Mouse (Mus musculus): ENCODE results near the gene Gm45062. TPM values are rescaled to one million over a fixed set of nuclear protein-coding genes. Genes with fewer than 3 reads are reported as not detected.

The Gm45062 gene
- polyA plus RNA-seq, 1 experiment from 2014 or later, result 8.1 TPM

- no peak for ATAC-seq (ENCODE audit: insufficient number of reproducible peaks, low FRiP score, low TSS enrichment, low read depth)
- H3K27me3 ChIP-seq, result no peaks in the 10 kb centered on the region
- 93% methylated on average over 9 of the region's 9 CpGs for WGBS
Observed at GRCm38 (mm10) chr6:8582377-8582776, 323.1 kb downstream of the Gm45062 start.

GRCm38 (mm10) chr6:8583892-8584291, 324.6 kb downstream of the Gm45062 start:
- Histone ChIP-seq H3K4me1 (no peaks in the 10 kb centered on the region), H3K9ac (no peak overlapping the region), H3K27me3 (no peaks in the 10 kb centered on the region), H3K36me3 (0 out of 2 replicates have a peak, but pooled peaks cover 3% of the 10 kb centered on the region), H3K4me3 (replicated peaks) (no peak overlapping the region), H3K4me2 (replicated peaks) (no peak overlapping the region), H3K9me3 (replicated peaks) (no peaks in the 10 kb centered on the region), H3K27ac (replicated peaks) (no peak overlapping the region)
- whole genome bisulfite sequencing, result 94% methylated on average over 3 of the region's 3 CpGs
- no peak for ATAC-seq (ENCODE audit: insufficient number of reproducible peaks, low FRiP score, low TSS enrichment, low read depth)

More at GRCm38 (mm10) chr6:8582377-8582776, 323.1 kb downstream of the Gm45062 start:
- H3K4me3 ChIP-seq (replicated peaks), result no peak overlapping the region
- H3K9ac ChIP-seq, result no peak overlapping the region
- H3K9me3 ChIP-seq (replicated peaks), result no peaks in the 10 kb centered on the region
- H3K27ac ChIP-seq (replicated peaks), result no peak overlapping the region
- H3K36me3 ChIP-seq, result 0 out of 2 replicates have a peak, but pooled peaks cover 3% of the 10 kb centered on the region
- no peak overlapping the region for H3K4me2 ChIP-seq (replicated peaks)
- H3K4me1 ChIP-seq, result no peaks in the 10 kb centered on the region

DNA sequence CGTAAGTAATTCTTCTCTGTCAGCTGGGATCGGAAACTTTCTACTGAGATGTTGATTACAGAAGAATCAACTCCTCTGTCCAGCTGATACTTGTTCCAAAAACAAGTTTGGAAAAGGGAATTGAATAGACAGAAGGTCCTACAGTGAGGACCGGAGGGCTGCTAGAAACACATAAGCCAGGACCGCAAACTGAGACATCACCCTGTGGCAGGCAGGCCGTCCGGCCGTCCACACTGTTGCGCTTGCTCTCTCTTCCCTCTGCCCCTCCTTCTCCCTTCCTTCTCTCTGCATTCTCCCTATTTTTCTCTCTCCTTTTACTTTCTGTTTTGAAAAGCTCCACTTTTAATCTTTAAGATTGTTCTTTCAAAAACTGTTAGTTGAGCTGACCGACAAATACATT, 332.4 kb downstream of the Gm45062 start:
- Histone ChIP-seq H3K4me3 (replicated peaks) (no peak overlapping the region), H3K9ac (no peak overlapping the region), H3K27ac (replicated peaks) (no peak overlapping the region), H3K9me3 (replicated peaks) (no peaks in the 10 kb centered on the region), H3K27me3 (no peaks in the 10 kb centered on the region), H3K36me3 (no peaks in the 10 kb centered on the region), H3K4me2 (replicated peaks) (no peak overlapping the region), H3K4me1 (no peaks in the 10 kb centered on the region)
- no peak for ATAC-seq (ENCODE audit: insufficient number of reproducible peaks, low FRiP score, low TSS enrichment, low read depth)
- 85% methylated on average over 9 of the region's 9 CpGs for WGBS

DNA sequence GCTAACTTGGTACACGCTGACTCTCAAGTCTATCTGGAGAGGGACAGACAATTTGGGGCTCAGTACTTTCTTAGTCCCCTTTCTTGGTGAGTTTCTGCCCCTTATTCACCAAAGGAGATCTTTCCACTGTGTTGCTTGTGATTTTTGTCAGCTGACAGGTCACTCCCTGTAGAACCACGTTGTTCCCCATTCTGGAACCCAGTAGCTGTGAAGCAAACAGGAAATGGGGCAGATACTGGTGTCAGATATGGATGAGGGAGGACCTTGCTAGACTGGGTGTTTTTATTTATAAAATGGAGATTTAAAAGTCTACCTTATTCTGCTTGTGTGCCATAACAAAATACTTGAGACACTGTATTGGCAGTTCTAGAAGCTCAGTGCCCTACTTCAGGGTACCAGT, 358.1 kb downstream of the Gm45062 start:
- Histone ChIP-seq H3K27ac (replicated peaks) (no peak overlapping the region), H3K4me1 (no peaks in the 10 kb centered on the region), H3K9ac (no peak overlapping the region), H3K27me3 (no peaks in the 10 kb centered on the region), H3K9me3 (replicated peaks) (no peaks in the 10 kb centered on the region), H3K4me3 (replicated peaks) (no peak overlapping the region), H3K36me3 (no peaks in the 10 kb centered on the region), H3K4me2 (replicated peaks) (no peak overlapping the region)
- no peak for ATAC-seq (ENCODE audit: insufficient number of reproducible peaks, low FRiP score, low TSS enrichment, low read depth)
- WGBS, result 74% methylated on average over 2 of the region's 2 CpGs

DNA sequence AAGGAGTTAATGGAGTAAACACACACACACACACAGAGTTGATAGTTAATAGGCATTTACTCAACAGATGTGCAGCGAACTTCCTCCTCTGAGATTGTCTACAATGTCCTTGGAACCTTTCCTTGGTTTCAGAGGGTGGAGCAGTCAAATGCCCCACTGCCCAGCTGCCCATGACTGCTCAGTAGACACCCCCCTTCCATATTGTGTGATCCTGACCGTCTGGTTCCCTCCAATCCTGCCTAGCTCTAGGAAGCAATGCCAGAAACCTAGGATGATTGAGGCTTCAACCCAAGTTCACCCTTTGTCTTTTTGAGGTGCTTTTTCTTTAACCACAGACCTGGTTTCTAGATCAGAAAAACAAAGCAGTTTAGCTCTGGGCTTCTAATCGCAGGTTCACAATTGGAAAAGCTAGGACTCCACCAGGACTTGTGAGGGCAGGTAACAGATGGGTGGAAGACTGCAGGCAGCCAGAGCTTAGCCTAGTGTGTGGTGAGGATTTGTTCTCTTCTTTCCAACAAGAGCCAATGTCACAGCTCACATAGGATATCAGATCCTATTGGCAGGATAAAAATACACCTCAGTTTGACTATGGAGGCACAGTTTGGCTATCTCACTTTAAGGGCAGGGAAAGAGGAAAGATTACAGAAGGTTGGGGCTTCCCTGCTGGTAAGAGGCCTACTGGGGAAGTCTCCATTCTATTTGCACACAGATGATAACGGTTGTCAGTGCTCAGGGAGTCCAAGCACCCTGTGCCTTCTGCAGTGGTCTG, 360.5 kb downstream of the Gm45062 start:
- no peak overlapping the region for H3K9ac ChIP-seq
- no peaks in the 10 kb centered on the region for H3K27me3 ChIP-seq
- H3K27ac ChIP-seq (replicated peaks), result no peak overlapping the region
- no peaks in the 10 kb centered on the region for H3K4me1 ChIP-seq
- no peak for ATAC-seq (ENCODE audit: insufficient number of reproducible peaks, low FRiP score, low TSS enrichment, low read depth)
- no peak overlapping the region for H3K4me3 ChIP-seq (replicated peaks)
- 72% methylated on average over 4 of the region's 4 CpGs for WGBS
- no peak overlapping the region for H3K4me2 ChIP-seq (replicated peaks)
- H3K36me3 ChIP-seq, result no peaks in the 10 kb centered on the region
- H3K9me3 ChIP-seq (replicated peaks), result no peaks in the 10 kb centered on the region

DNA sequence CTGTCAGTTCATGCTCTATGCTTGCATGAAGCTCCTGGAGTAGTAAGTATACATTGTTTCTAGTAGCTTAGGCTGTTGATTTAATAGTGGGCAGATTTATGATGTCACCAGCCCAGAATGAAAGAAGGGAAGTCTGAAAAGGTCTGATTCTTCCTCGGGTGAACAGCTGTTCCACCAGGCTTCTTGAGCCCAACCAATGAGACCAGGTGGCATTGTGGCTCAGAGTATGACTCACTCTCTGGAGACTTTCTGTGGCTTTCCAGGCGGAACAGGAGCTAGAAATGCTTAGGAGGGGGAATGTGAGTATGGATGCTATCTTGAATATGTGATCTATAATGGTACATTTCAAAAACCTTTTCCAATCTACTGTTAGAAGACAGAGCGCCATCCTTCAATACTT, 363.8 kb downstream of the Gm45062 start:
- WGBS, result 75% methylated on average over 3 of the region's 3 CpGs
- no peak for ATAC-seq (ENCODE audit: insufficient number of reproducible peaks, low FRiP score, low TSS enrichment, low read depth)
- H3K27ac ChIP-seq (replicated peaks), result no peak overlapping the region
- H3K4me3 ChIP-seq (replicated peaks), result no peak overlapping the region
- no peaks in the 10 kb centered on the region for H3K27me3 ChIP-seq
- H3K36me3 ChIP-seq, result no peaks in the 10 kb centered on the region
- H3K4me1 ChIP-seq, result no peaks in the 10 kb centered on the region
- no peak overlapping the region for H3K9ac ChIP-seq
- no peak overlapping the region for H3K4me2 ChIP-seq (replicated peaks)
- no peaks in the 10 kb centered on the region for H3K9me3 ChIP-seq (replicated peaks)

- H3K9me3 ChIP-seq (replicated peaks), result no peaks in the 10 kb centered on the region
- H3K36me3 ChIP-seq, result no peaks in the 10 kb centered on the region
- 90% methylated on average over 8 of the region's 8 CpGs for WGBS
- no peak overlapping the region for H3K4me3 ChIP-seq (replicated peaks)
- ATAC-seq (ENCODE audit: insufficient number of reproducible peaks, low FRiP score, low TSS enrichment, low read depth), result no peak
- no peaks in the 10 kb centered on the region for H3K27me3 ChIP-seq
- no peak overlapping the region for H3K27ac ChIP-seq (replicated peaks)
- no peak overlapping the region for H3K4me2 ChIP-seq (replicated peaks)
- H3K9ac ChIP-seq, result no peak overlapping the region
- H3K4me1 ChIP-seq, result no peaks in the 10 kb centered on the region
Observed at GRCm38 (mm10) chr6:8628226-8628625, 369.0 kb downstream of the Gm45062 start.

DNA sequence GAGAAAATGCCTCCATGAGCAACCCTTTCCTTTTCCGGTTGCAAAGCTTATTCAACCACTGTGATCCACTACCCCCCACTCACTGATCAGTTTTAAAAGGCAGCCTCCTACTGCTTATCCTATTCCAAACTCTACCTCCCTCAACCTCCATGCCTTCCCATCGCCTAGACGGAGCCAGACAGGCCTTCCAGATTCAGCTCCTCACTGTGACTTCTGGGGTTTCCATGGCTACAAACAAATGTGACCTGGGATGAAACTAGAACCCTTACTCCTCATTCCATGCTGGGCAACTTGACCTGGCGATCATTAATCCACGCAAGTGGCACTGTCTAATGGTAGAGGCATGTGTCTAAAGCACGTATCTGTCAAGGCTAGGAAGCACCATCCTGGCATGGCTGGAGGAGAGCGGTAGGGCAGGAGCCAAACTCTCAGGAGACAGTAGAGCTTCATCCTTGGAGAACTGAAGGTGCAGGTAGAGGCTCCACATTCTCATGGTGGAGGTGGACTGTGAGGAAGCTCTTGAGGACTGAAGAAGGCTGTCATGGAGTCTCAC, 369.5 kb downstream of the Gm45062 start:
- Histone ChIP-seq H3K9ac (no peak overlapping the region), H3K36me3 (no peaks in the 10 kb centered on the region), H3K4me1 (no peaks in the 10 kb centered on the region), H3K27me3 (no peaks in the 10 kb centered on the region), H3K4me3 (replicated peaks) (no peak overlapping the region), H3K9me3 (replicated peaks) (no peaks in the 10 kb centered on the region), H3K4me2 (replicated peaks) (no peak overlapping the region), H3K27ac (replicated peaks) (no peak overlapping the region)
- no peak for ATAC-seq (ENCODE audit: insufficient number of reproducible peaks, low FRiP score, low TSS enrichment, low read depth)
- 90% methylated on average over 7 of the region's 7 CpGs for WGBS

DNA sequence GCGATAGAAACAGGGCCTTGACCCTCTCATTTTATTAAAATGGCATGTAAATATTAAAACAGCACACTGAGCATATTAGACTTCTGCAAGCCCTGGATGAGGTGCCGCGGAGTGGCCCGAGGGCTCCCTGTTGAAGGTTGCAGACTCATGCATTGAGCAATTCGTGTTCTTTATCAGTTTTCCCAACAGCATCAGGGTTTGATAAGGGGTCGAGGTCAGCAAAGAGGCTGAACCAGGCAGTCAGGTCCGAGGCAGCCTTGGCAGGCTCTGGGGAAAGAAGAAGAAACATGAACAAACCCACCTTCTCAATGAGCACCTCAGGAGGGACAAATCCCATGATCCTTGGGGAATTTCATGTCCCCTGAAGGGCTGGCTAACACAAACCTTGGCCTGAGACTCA, 371.3 kb downstream of the Gm45062 start:
- H3K9me3 ChIP-seq (replicated peaks), result no peaks in the 10 kb centered on the region
- H3K27me3 ChIP-seq, result no peaks in the 10 kb centered on the region
- no peak overlapping the region for H3K9ac ChIP-seq
- no peak overlapping the region for H3K4me3 ChIP-seq (replicated peaks)
- ATAC-seq (ENCODE audit: insufficient number of reproducible peaks, low FRiP score, low TSS enrichment, low read depth), result no peak
- WGBS, result 83% methylated on average over 7 of the region's 7 CpGs
- H3K4me2 ChIP-seq (replicated peaks), result no peak overlapping the region
- no peaks in the 10 kb centered on the region for H3K36me3 ChIP-seq
- no peaks in the 10 kb centered on the region for H3K4me1 ChIP-seq
- no peak overlapping the region for H3K27ac ChIP-seq (replicated peaks)

GRCm38 (mm10) chr6:8631362-8631761, 372.1 kb downstream of the Gm45062 start:
- H3K4me3 ChIP-seq (replicated peaks), result no peak overlapping the region
- H3K36me3 ChIP-seq, result no peaks in the 10 kb centered on the region
- no peak overlapping the region for H3K9ac ChIP-seq
- H3K27ac ChIP-seq (replicated peaks), result no peak overlapping the region
- H3K9me3 ChIP-seq (replicated peaks), result no peaks in the 10 kb centered on the region
- no peak for ATAC-seq (ENCODE audit: insufficient number of reproducible peaks, low FRiP score, low TSS enrichment, low read depth)
- 75% methylated on average over 8 of the region's 8 CpGs for WGBS
- H3K27me3 ChIP-seq, result no peaks in the 10 kb centered on the region
- no peaks in the 10 kb centered on the region for H3K4me1 ChIP-seq
- H3K4me2 ChIP-seq (replicated peaks), result no peak overlapping the region

DNA sequence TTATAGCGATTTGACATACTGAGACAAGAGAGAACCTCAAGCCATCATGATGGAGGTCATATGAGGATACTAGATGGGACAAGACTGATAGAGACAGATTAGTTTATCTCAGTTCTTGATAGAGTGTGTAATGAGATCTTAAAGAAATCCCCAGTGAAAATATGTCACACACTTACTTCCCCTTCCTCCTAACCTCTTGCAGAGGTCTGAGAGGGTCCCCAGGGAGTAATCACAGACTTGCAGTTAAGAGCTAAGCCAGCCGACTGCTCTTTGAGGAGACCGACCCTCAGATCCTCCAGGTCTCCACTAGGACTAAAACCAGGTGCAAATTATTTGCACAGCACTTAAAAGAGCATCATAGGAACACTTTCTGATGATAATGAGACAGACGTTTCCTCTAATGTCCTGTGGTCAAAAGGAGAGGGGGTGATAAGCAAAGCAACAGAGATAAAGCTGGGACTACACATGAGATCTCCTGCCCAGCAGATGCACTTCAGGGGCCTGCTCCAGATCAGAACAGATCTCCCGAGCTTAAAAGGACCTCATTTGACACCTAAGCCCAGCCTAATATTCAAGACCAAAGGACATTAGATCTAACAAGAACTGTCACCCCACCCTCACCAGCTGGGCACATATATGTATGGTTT, 372.9 kb downstream of the Gm45062 start:
- WGBS, result 59% methylated on average over 5 of the region's 5 CpGs
- Histone ChIP-seq H3K9me3 (replicated peaks) (no peaks in the 10 kb centered on the region), H3K27me3 (no peaks in the 10 kb centered on the region), H3K36me3 (no peaks in the 10 kb centered on the region), H3K4me2 (replicated peaks) (no peak overlapping the region), H3K4me1 (no peaks in the 10 kb centered on the region), H3K9ac (no peak overlapping the region), H3K27ac (replicated peaks) (no peak overlapping the region), H3K4me3 (replicated peaks) (no peak overlapping the region)
- ATAC-seq (ENCODE audit: insufficient number of reproducible peaks, low FRiP score, low TSS enrichment, low read depth), result no peak

Data from embryonic facial prominence, embryonic 15.5 days (tissue).